Comparison of ENCODE assay signal across 7 mouse cellular contexts in genomic region chr6:113696582-113697221, GRCm38 (mm10). TPM values are rescaled to one million over a fixed set of nuclear protein-coding genes. Genes with fewer than 3 reads are reported as not detected.
DNase-seq lines count a peak whose midpoint lies in the region; ATAC-seq lines count a peak whose summit lies in the region.

Gene Tatdn2 (plus strand): TSS chr6:113697050.

- H3K9me3 ChIP-seq in intestine, embryonic 16.5 days (ENCODE audit: control insufficient read depth, low read length) = no peaks in the 10 kb centered on the region
- H3K9me3 ChIP-seq in midbrain, embryonic 11.5 days (ENCODE audit: control insufficient read depth, low read length) = no peaks in the 10 kb centered on the region

- H3K9ac ChIP-seq in intestine, embryonic 16.5 days (ENCODE audit: low read depth, low read length) = peak within 1 kb of the TSS; percentile 91
- peak within 1 kb of the TSS; percentile 81 for H3K9ac ChIP-seq in midbrain, embryonic 11.5 days (ENCODE audit: low read length)

- peak; percentile 98 for DNase-seq in adrenal gland, adult 8-10 months
- DNase-seq in embryo, embryonic 9.5 days (ENCODE audit: extremely low spot score) = peak; percentile 94
- peak; percentile 88 to 95 for DNase-seq in gastrocnemius, postnatal 4 days (ENCODE audit: low spot score in 2 of 2)
- DNase-seq in left cerebral cortex, postnatal 36 days (ENCODE audit: low spot score in 2 of 2) = peak; percentile 95 to 97
- DNase-seq in midbrain, embryonic 11.5 days (ENCODE audit: low spot score, missing footprints) = peak; percentile 98
- peak; percentile 98 for DNase-seq in skeletal muscle tissue, adult 2 months (ENCODE audit: low read depth, low spot score)

- H3K4me3 ChIP-seq in intestine, embryonic 16.5 days (ENCODE audit: low read length) = peak within 1 kb of the TSS; percentile 91
- peak within 1 kb of the TSS; percentile 82 for H3K4me3 ChIP-seq in midbrain, embryonic 11.5 days (ENCODE audit: low read depth, low read length)

- no peaks in the 10 kb centered on the region for H3K27me3 ChIP-seq in intestine, embryonic 16.5 days (replicated peaks; ENCODE audit: control insufficient read depth, insufficient read depth, low read length)
- no peaks in the 10 kb centered on the region for H3K27me3 ChIP-seq in midbrain, embryonic 11.5 days (ENCODE audit: control insufficient read depth, insufficient read depth, low read length)

- H3K4me2 ChIP-seq in intestine, embryonic 16.5 days (ENCODE audit: low read depth, low read length) = peak within 1 kb of the TSS; percentile 83
- peak within 1 kb of the TSS; percentile 99 for H3K4me2 ChIP-seq in midbrain, embryonic 11.5 days

- H3K4me1 ChIP-seq in intestine, embryonic 16.5 days (ENCODE audit: control insufficient read depth, insufficient read depth, low read length) = peaks cover 30% of the 10 kb centered on the region
- peaks cover 16% of the 10 kb centered on the region for H3K4me1 ChIP-seq in midbrain, embryonic 11.5 days (ENCODE audit: control insufficient read depth, insufficient read depth, low read length)

- no peaks in the 10 kb centered on the region for H3K36me3 ChIP-seq in intestine, embryonic 16.5 days (ENCODE audit: control insufficient read depth, insufficient read depth, low read length)
- H3K36me3 ChIP-seq in midbrain, embryonic 11.5 days (ENCODE audit: control insufficient read depth, insufficient read depth, low read length) = no peaks in the 10 kb centered on the region; the same call in 1 of the 2 replicates

- peak within 1 kb of the TSS; percentile 92 for H3K27ac ChIP-seq in intestine, embryonic 16.5 days (ENCODE audit: low read length)
- peak within 1 kb of the TSS; percentile 83 for H3K27ac ChIP-seq in midbrain, embryonic 11.5 days (ENCODE audit: low read depth, low read length)

- peak; percentile 98 for ATAC-seq in intestine, embryonic 16.5 days
- ATAC-seq in midbrain, embryonic 11.5 days (ENCODE audit: low FRiP score) = peak; percentile 99

- intact Hi-C loops in left cerebral cortex, postnatal 36 days (cut with DNase I) = loop anchor here (5.0 kb wide), 1 partner anchor 59 kb away; the partner anchor contains the start of gene Irak2

- WGBS in intestine, embryonic 16.5 days = under 1% methylated on average over 58 of the region's 58 CpGs
- under 1% methylated on average over 46 of the region's 58 CpGs for WGBS in midbrain, embryonic 11.5 days

RNA-seq across cellular contexts. Expression of gene Tatdn2, which starts in this region (rescaled TPM):
- total RNA-seq in adrenal gland, adult 8-10 months (2022) = 10 to 100 TPM; 56.1 to 74.8 (median 64.0) TPM
- 10 to 100 TPM; 39.9 to 45.0 TPM for total RNA-seq in gastrocnemius, postnatal 4 days (2021)
- 0.60 and 0.65 TPM in 2 replicates for polyA plus RNA-seq in intestine, embryonic 16.5 days (2015; fragmentation: Nextera tagmentation; extraction: Ambion mirVana)
- total RNA-seq in left cerebral cortex, postnatal 36 days (2021) = 10 to 100 TPM; 71.2 to 75.5 TPM
- 1.0 and 1.7 TPM in 2 replicates for polyA plus RNA-seq in midbrain, embryonic 11.5 days (2014; fragmentation: Nextera tagmentation; extraction: Ambion mirVana)

Comparison
In these comparisons a context has a peak if more than half of its experiments do, and no peak if none do; other contexts are left out.
1. Peak in every context shown above with its lines: DNase-seq, ATAC-seq, H3K4me3 ChIP-seq and H3K27ac ChIP-seq.
2. Peak in ATAC-seq, H3K4me3 ChIP-seq, H3K27ac ChIP-seq, H3K9ac ChIP-seq and H3K4me2 ChIP-seq in intestine, embryonic 16.5 days; RNA of the gene not detected or under 1 TPM.